Mouse (Mus musculus) MEL (cell line): ENCODE results near the gene Synpo2l.

ENCODE experiments used
- CHD2 ChIP-seq: IDR thresholded peaks from 2 replicates; pipeline ENCODE4 v1.6.1; 2011; ENCODE audit warnings: low read length, improper control_type of control experiment
- CTCF ChIP-seq, 3 experiments: IDR thresholded peaks in 2 of 3; conservative IDR thresholded peaks in 1 of 3; 2 replicates each; pipeline ENCODE4 v1.5.1; 2011 to 2012; ENCODE audit warnings: low read length in 3 of 3, low read depth in 2 of 3, mild to moderate bottlenecking in 2 of 3, improper control_type of control experiment in 1 of 3, inconsistent platforms in 1 of 3, mixed read lengths in 1 of 3, moderate library complexity in 1 of 3; ENCODE audit not compliant: control insufficient read depth in 1 of 3, insufficient read depth in 1 of 3, poor library complexity in 1 of 3, severe bottlenecking in 1 of 3
- GABPA ChIP-seq: IDR thresholded peaks from 2 replicates; pipeline ENCODE4 v1.6.1; 2012; ENCODE audit warnings: low read depth, mild to moderate bottlenecking, inconsistent platforms, low read length, improper control_type of control experiment, moderate library complexity
- GATA1 ChIP-seq: IDR thresholded peaks from 2 replicates; pipeline ENCODE4 v1.6.1; 2011; ENCODE audit warnings: low read depth, low read length, improper control_type of control experiment
- HCFC1 ChIP-seq: IDR thresholded peaks from 2 replicates; pipeline ENCODE4 v1.6.1; 2012; ENCODE audit warnings: low read depth, mild to moderate bottlenecking, inconsistent platforms, low read length, improper control_type of control experiment, moderate library complexity
- KAT2A ChIP-seq: conservative IDR thresholded peaks from 2 replicates; pipeline ENCODE4 v1.6.1; 2012; ENCODE audit warnings: low read depth, low read length, improper control_type of control experiment, inconsistent platforms
- MAFK ChIP-seq: IDR thresholded peaks from 2 replicates; pipeline ENCODE4 v1.6.1; 2011; ENCODE audit warnings: low read depth, mild to moderate bottlenecking, low read length, improper control_type of control experiment, borderline replicate concordance
- MAX ChIP-seq: IDR thresholded peaks from 2 replicates; pipeline ENCODE4 v1.6.1; 2011; ENCODE audit warnings: low read length, improper control_type of control experiment
- MEF2A ChIP-seq: IDR thresholded peaks from 2 replicates; pipeline ENCODE4 v1.6.1; 2014; ENCODE audit warnings: low read depth, mild to moderate bottlenecking, inconsistent platforms, low read length, improper control_type of control experiment; ENCODE audit not compliant: poor library complexity, insufficient replicate concordance, severe bottlenecking; ENCODE audit errors: extremely low read depth
- POLR2A ChIP-seq, 2 experiments: IDR thresholded peaks; 2 replicates each; pipeline ENCODE4 v1.6.1; 2011 to 2012; ENCODE audit warnings: low read length in 2 of 2, mild to moderate bottlenecking in 2 of 2, control low read depth in 1 of 2, improper control_type of control experiment in 1 of 2, low read depth in 1 of 2, moderate library complexity in 1 of 2; ENCODE audit not compliant: control insufficient read depth in 1 of 2, insufficient read depth in 1 of 2, poor library complexity in 1 of 2
- TAL1 ChIP-seq: IDR thresholded peaks from 2 replicates; pipeline ENCODE4 v1.6.1; 2012; ENCODE audit warnings: mild to moderate bottlenecking, inconsistent platforms, low read length, moderate library complexity, mixed read lengths
- ZC3H11A ChIP-seq: IDR thresholded peaks from 2 replicates; pipeline ENCODE4 v1.6.1; 2012; ENCODE audit warnings: low read depth, mild to moderate bottlenecking, inconsistent platforms, low read length, improper control_type of control experiment
- ZKSCAN1 ChIP-seq: IDR thresholded peaks from 2 replicates; pipeline ENCODE4 v1.6.1; 2012; ENCODE audit warnings: low read depth, mild to moderate bottlenecking, inconsistent platforms, low read length, improper control_type of control experiment, moderate library complexity
- ZMIZ1 ChIP-seq: IDR thresholded peaks from 2 replicates; pipeline ENCODE4 v1.6.1; 2012; ENCODE audit warnings: low read depth, mild to moderate bottlenecking, inconsistent platforms, low read length, improper control_type of control experiment, moderate library complexity

- TF ChIP-seq POLR2A (IDR thresholded peaks at IDR 0.05; ENCODE audit: control insufficient read depth in 1 of 2, insufficient read depth in 1 of 2, low read depth in 1 of 2, low read length in 2 of 2, poor library complexity in 1 of 2) (no peak), MAX (no peak), MAFK (no peak), CTCF (IDR thresholded peaks at IDR 0.05 in 2 of 3, conservative IDR thresholded peaks at IDR 0.05 in 1 of 3; ENCODE audit: control insufficient read depth in 1 of 3, insufficient read depth in 1 of 3, low read depth in 2 of 3, low read length in 3 of 3, poor library complexity in 1 of 3, severe bottlenecking in 1 of 3) (no peak), GABPA (no peak), TAL1 (no peak), GATA1 (no peak), KAT2A (no peak), ZMIZ1 (no peak), CHD2 (no peak), ZKSCAN1 (no peak), ZC3H11A (no peak), HCFC1 (no peak), MEF2A (no peak)
Measured at GRCm38 (mm10) chr14:20677906-20678305, 9.8 kb upstream of the Synpo2l start.
